Mouse (Mus musculus) thymus, adult 18-20 months (tissue): ENCODE results near the gene 4933402N22Rik.
"Not testable (repeated sequence)": the region's sequence is repeated elsewhere in the genome, so short reads cannot be mapped to it uniquely, and the experiment has no call there.

Experiments used
- DNase-seq, 2 experiments: peaks; one replicate each; pipeline ENCODE4 v3.0.0; 2022; ENCODE audit warnings: mixed read lengths in 2 of 2

4933402N22Rik gene

GRCm38 (mm10) chr5:11917743-11918142 is at the start of gene 4933402N22Rik:
Gene 4933402N22Rik, plus strand, starts transcription at chr5:11918043.
- not testable (repeated sequence) for DNase-seq

- not testable (repeated sequence) for DNase-seq
These were observed 5.9 kb downstream of the 4933402N22Rik start for GRCm38 (mm10) chr5:11923790-11924189.
